Mouse (Mus musculus): ENCODE measurements around the gene Gm36210. TPM values are rescaled to one million over a fixed set of nuclear protein-coding genes. Genes with fewer than 3 reads are reported as not detected.

Gm36210 gene
- polyA plus RNA-seq, 1 experiment from 2014 or later = not detected

- Histone ChIP-seq H3K9me3 (ENCODE audit: control insufficient read depth, low read depth, low read length) (no peaks in the 10 kb centered on the region), H3K4me3 (ENCODE audit: low read depth, low read length) (no peak within 1 kb of the TSS), H3K27ac (ENCODE audit: low read length) (peak within 1 kb of the TSS; percentile 90), H3K27me3 (ENCODE audit: control insufficient read depth, insufficient read depth, low read length) (no peaks in the 10 kb centered on the region), H3K4me1 (ENCODE audit: control insufficient read depth, insufficient read depth, low read length) (peaks cover 52% of the 10 kb centered on the region), H3K9ac (replicated peaks; ENCODE audit: low read depth, low read length) (no peak within 1 kb of the TSS), H3K36me3 (ENCODE audit: control insufficient read depth, insufficient read depth, low read length) (peaks cover 9% of the 10 kb centered on the region; the same call in 1 of the 2 replicates), H3K4me2 (replicated peaks; ENCODE audit: low read depth, low read length) (peak within 1 kb of the TSS; percentile 19)
- WGBS = 10% methylated on average over 6 of the region's 6 CpGs
- peak; percentile 38 for ATAC-seq (ENCODE audit: insufficient number of reproducible peaks, insufficient read depth, low FRiP score, low read depth)
These were observed 19.4 kb upstream of the Gm36210 start, which contains the start of gene Ssc5d for GRCm38 (mm10) chr7:4925441-4926381. TSS of gene Ssc5d (plus strand) at chr7:4925785.

GRCm38 (mm10) chr7:4924891-4925301 is 18.6 kb upstream of the Gm36210 start:
- peaks cover 52% of the 10 kb centered on the region for H3K4me1 ChIP-seq (ENCODE audit: control insufficient read depth, insufficient read depth, low read length)
- H3K27me3 ChIP-seq (ENCODE audit: control insufficient read depth, insufficient read depth, low read length) = no peaks in the 10 kb centered on the region
- H3K9ac ChIP-seq (replicated peaks; ENCODE audit: low read depth, low read length) = no peak overlapping the region
- H3K4me3 ChIP-seq (ENCODE audit: low read depth, low read length) = no peak overlapping the region
- 0% methylated on average over 3 of the region's 4 CpGs for WGBS
- H3K4me2 ChIP-seq (replicated peaks; ENCODE audit: low read depth, low read length) = peak overlapping the region; percentile 19; the same call in 1 of the 2 replicates
- peak; percentile 66 for ATAC-seq (ENCODE audit: insufficient number of reproducible peaks, insufficient read depth, low FRiP score, low read depth)
- H3K9me3 ChIP-seq (ENCODE audit: control insufficient read depth, low read depth, low read length) = no peaks in the 10 kb centered on the region
- peaks cover 16% of the 10 kb centered on the region for H3K36me3 ChIP-seq (ENCODE audit: control insufficient read depth, insufficient read depth, low read length)
- H3K27ac ChIP-seq (ENCODE audit: low read length) = peak overlapping the region; percentile 90

GRCm38 (mm10) chr7:4924483-4924882 is 18.2 kb upstream of the Gm36210 start:
- ATAC-seq (ENCODE audit: insufficient number of reproducible peaks, insufficient read depth, low FRiP score, low read depth) = no peak
- Histone ChIP-seq H3K27ac (ENCODE audit: low read length) (peak overlapping the region; percentile 90), H3K9ac (replicated peaks; ENCODE audit: low read depth, low read length) (no peak overlapping the region), H3K4me1 (ENCODE audit: control insufficient read depth, insufficient read depth, low read length) (peaks cover 52% of the 10 kb centered on the region), H3K4me3 (ENCODE audit: low read depth, low read length) (peak overlapping the region; percentile 25; the same call in 1 of the 2 replicates), H3K36me3 (ENCODE audit: control insufficient read depth, insufficient read depth, low read length) (peaks cover 20% of the 10 kb centered on the region), H3K9me3 (ENCODE audit: control insufficient read depth, low read depth, low read length) (no peaks in the 10 kb centered on the region), H3K27me3 (ENCODE audit: control insufficient read depth, insufficient read depth, low read length) (no peaks in the 10 kb centered on the region), H3K4me2 (replicated peaks; ENCODE audit: low read depth, low read length) (peak overlapping the region; percentile 66)
- WGBS = 0% methylated on average over 4 of the region's 4 CpGs

GRCm38 (mm10) chr7:4923586-4924364 is 17.5 kb upstream of the Gm36210 start:
- Histone ChIP-seq H3K4me3 (ENCODE audit: low read depth, low read length) (peak overlapping the region; percentile 25; the same call in 1 of the 2 replicates), H3K4me2 (replicated peaks; ENCODE audit: low read depth, low read length) (peak overlapping the region; percentile 66), H3K9ac (replicated peaks; ENCODE audit: low read depth, low read length) (peak overlapping the region; percentile 10; the same call in 1 of the 2 replicates), H3K27ac (ENCODE audit: low read length) (peak overlapping the region; percentile 90), H3K36me3 (ENCODE audit: control insufficient read depth, insufficient read depth, low read length) (peaks cover 27% of the 10 kb centered on the region), H3K4me1 (ENCODE audit: control insufficient read depth, insufficient read depth, low read length) (peaks cover 52% of the 10 kb centered on the region), H3K9me3 (ENCODE audit: control insufficient read depth, low read depth, low read length) (no peaks in the 10 kb centered on the region), H3K27me3 (ENCODE audit: control insufficient read depth, insufficient read depth, low read length) (no peaks in the 10 kb centered on the region)
- 5% methylated on average over 37 of the region's 37 CpGs for WGBS
- ATAC-seq (ENCODE audit: insufficient number of reproducible peaks, insufficient read depth, low FRiP score, low read depth) = no peak

- peak overlapping the region; percentile 25 for H3K4me3 ChIP-seq (ENCODE audit: low read depth, low read length)
- peak overlapping the region; percentile 66 for H3K4me2 ChIP-seq (replicated peaks; ENCODE audit: low read depth, low read length)
- peak overlapping the region; percentile 10; the same call in 1 of the 2 replicates for H3K9ac ChIP-seq (replicated peaks; ENCODE audit: low read depth, low read length)
- 0 out of 2 replicates have a peak, but pooled peaks have one; percentile 0 for ATAC-seq (ENCODE audit: insufficient number of reproducible peaks, insufficient read depth, low FRiP score, low read depth)
- H3K4me1 ChIP-seq (ENCODE audit: control insufficient read depth, insufficient read depth, low read length) = peaks cover 51% of the 10 kb centered on the region
- 2% methylated on average over 14 of the region's 14 CpGs for WGBS
- no peaks in the 10 kb centered on the region for H3K9me3 ChIP-seq (ENCODE audit: control insufficient read depth, low read depth, low read length)
- peaks cover 28% of the 10 kb centered on the region for H3K36me3 ChIP-seq (ENCODE audit: control insufficient read depth, insufficient read depth, low read length)
- peak overlapping the region; percentile 90; the same call in 1 of the 2 replicates for H3K27ac ChIP-seq (ENCODE audit: low read length)
- no peaks in the 10 kb centered on the region for H3K27me3 ChIP-seq (ENCODE audit: control insufficient read depth, insufficient read depth, low read length)
These were observed 16.7 kb upstream of the Gm36210 start for GRCm38 (mm10) chr7:4922931-4923565.

- Histone ChIP-seq H3K36me3 (ENCODE audit: control insufficient read depth, insufficient read depth, low read length) (peaks cover 28% of the 10 kb centered on the region), H3K4me1 (ENCODE audit: control insufficient read depth, insufficient read depth, low read length) (peaks cover 47% of the 10 kb centered on the region), H3K4me2 (replicated peaks; ENCODE audit: low read depth, low read length) (peak overlapping the region; percentile 66), H3K9me3 (ENCODE audit: control insufficient read depth, low read depth, low read length) (no peaks in the 10 kb centered on the region), H3K27ac (ENCODE audit: low read length) (peak overlapping the region; percentile 64), H3K9ac (replicated peaks; ENCODE audit: low read depth, low read length) (no peak overlapping the region; the same call in 1 of the 2 replicates), H3K27me3 (ENCODE audit: control insufficient read depth, insufficient read depth, low read length) (no peaks in the 10 kb centered on the region), H3K4me3 (ENCODE audit: low read depth, low read length) (peak overlapping the region; percentile 25)
- ATAC-seq (ENCODE audit: insufficient number of reproducible peaks, insufficient read depth, low FRiP score, low read depth) = peak; percentile 23; the same call in 1 of the 2 replicates
- under 1% methylated on average over 14 of the region's 14 CpGs for WGBS
These were observed 16.2 kb upstream of the Gm36210 start for GRCm38 (mm10) chr7:4922508-4922907.

- peaks cover 47% of the 10 kb centered on the region for H3K4me1 ChIP-seq (ENCODE audit: control insufficient read depth, insufficient read depth, low read length)
- H3K4me2 ChIP-seq (replicated peaks; ENCODE audit: low read depth, low read length) = peak within 1 kb of the TSS; percentile 66
- no peak within 1 kb of the TSS; the same call in 1 of the 2 replicates for H3K9ac ChIP-seq (replicated peaks; ENCODE audit: low read depth, low read length)
- H3K9me3 ChIP-seq (ENCODE audit: control insufficient read depth, low read depth, low read length) = no peaks in the 10 kb centered on the region
- no peaks in the 10 kb centered on the region for H3K27me3 ChIP-seq (ENCODE audit: control insufficient read depth, insufficient read depth, low read length)
- peaks cover 28% of the 10 kb centered on the region for H3K36me3 ChIP-seq (ENCODE audit: control insufficient read depth, insufficient read depth, low read length)
- H3K4me3 ChIP-seq (ENCODE audit: low read depth, low read length) = peak within 1 kb of the TSS; percentile 25
- WGBS = 31% methylated on average over 8 of the region's 8 CpGs
- H3K27ac ChIP-seq (ENCODE audit: low read length) = peak within 1 kb of the TSS; percentile 64
- ATAC-seq (ENCODE audit: insufficient number of reproducible peaks, insufficient read depth, low FRiP score, low read depth) = no peak
These were observed 15.6 kb upstream of the Gm36210 start, which contains the start of gene Nat14 for GRCm38 (mm10) chr7:4921824-4922482. TSS of gene Nat14 (plus strand) at chr7:4922028.
